Mouse (Mus musculus) heart, postnatal 25 days (tissue): Measurements from ENCODE around the gene Btbd35f30. TPM values are rescaled to one million over a fixed set of nuclear protein-coding genes. Genes with fewer than 3 reads are reported as not detected.
"Not testable (repeated sequence)": the region's sequence is repeated elsewhere in the genome, so short reads cannot be mapped to it uniquely, and the experiment has no call there.

ENCODE experiments used
- DNase-seq: peaks from one replicate; pipeline ENCODE4 v3.0.0; 2022; ENCODE audit warnings: low spot score
- intact Hi-C: fragments of 180-260 bp; cut with DNase I; formaldehyde crosslinking; loops from one replicate; pipeline ENCODE4 v1.15.1; 2025
- total RNA-seq, 2 experiments: library from RNA; stranded (reverse); gene quantifications; 2 replicates each; pipeline ENCODE4 v1.2.3; 2021

Gene Btbd35f30
- not detected for total RNA-seq

DNA sequence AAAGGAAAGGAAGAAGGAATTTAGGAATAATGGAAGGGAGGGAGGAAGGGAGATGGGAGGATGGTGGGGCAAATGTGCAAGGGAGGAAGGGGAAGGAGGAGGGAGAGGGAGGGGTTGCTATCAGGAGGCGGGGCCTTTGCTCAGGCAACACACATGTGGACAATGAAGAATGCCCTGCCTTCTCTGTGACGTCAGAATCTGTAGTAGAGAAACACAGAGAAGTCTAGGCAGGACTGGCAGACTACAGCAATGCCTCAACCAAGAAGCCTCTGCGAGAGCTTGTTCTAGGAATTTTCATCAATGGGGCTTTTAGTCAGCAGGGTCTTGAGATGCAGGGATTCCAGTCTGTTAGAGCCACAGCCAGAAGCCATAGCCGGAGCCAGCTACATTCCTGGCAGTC, at the start of gene Btbd35f30:
Gene Btbd35f30, plus strand, starts transcription at position 301 of the 400 bp plus-strand sequence.
- DNase-seq, intact Hi-C loops: not testable (repeated sequence)

DNA sequence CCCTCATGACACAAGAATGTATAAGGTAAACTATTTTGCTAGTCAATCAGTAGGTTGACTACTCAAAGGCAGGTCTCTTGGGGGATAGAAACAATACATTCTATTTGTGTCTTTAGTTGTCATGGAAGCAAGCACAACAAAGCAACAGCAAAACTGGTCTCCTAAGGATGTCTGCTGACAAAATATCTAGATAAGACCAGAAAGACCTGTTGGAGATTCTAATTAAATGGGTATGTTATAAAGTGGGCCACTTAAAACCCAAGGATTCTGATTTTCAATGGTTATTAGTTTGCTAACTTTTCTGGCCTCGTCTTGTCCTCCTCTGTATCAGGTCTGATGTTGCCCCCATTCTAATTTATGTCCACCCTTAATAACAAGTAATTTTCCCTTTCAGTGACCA, 47.0 kb downstream of the Btbd35f30 start, which contains the start of gene Gm21789:
Gene Gm21789, plus strand, starts transcription at position 301 of the 400 bp plus-strand sequence.
- intact Hi-C loops, DNase-seq: not testable (repeated sequence)

Other genes with a start within 250 kb of the Btbd35f30 start
- not detected for gene Gm5926, start 243.9 kb upstream of the Btbd35f30 start, total RNA-seq
- not detected for gene Btbd35f21, start 168.5 kb upstream of the Btbd35f30 start, total RNA-seq
- gene Gm21789, start 47.1 kb downstream of the Btbd35f30 start, total RNA-seq, result not detected
- gene Btbd35f5, start 79.3 kb downstream of the Btbd35f30 start, total RNA-seq, result not detected